Mouse (Mus musculus): ENCODE measurements at regions not wholly inside any gene's neighbourhood (a gene's known extent, or its start where the extent isn't known, plus 50 kb on each side); places are given as distances from the start of the nearest gene placed in this dataset.

- Histone ChIP-seq H3K4me3 (ENCODE audit: insufficient read depth, low read depth, low read length) (no peak overlapping the region), H3K27ac (ENCODE audit: insufficient read depth, low read depth, low read length) (no peak overlapping the region), H3K4me1 (ENCODE audit: control insufficient read depth, insufficient read depth, low read length) (no peaks in the 10 kb centered on the region), H3K27me3 (replicated peaks; ENCODE audit: control insufficient read depth, insufficient read depth, low read length) (no peaks in the 10 kb centered on the region), H3K36me3 (ENCODE audit: control insufficient read depth, insufficient read depth, low read length) (no peaks in the 10 kb centered on the region)
- 56% methylated on average over 3 of the region's 3 CpGs for WGBS
- no peak for DNase-seq
- TF ChIP-seq CTCF (conservative IDR thresholded peaks at IDR 0.05; ENCODE audit: insufficient read depth, insufficient read length, low read depth, low read length) (no peak), POLR2A (IDR thresholded peaks at IDR 0.05; ENCODE audit: low read depth, low read length) (no peak)
These were observed 237.8 kb downstream of the Dok5 start for GRCm38 (mm10) chr2:170969430-170969829.

- no peaks in the 10 kb centered on the region for H3K27me3 ChIP-seq (replicated peaks; ENCODE audit: control insufficient read depth, insufficient read depth, low read length)
- no peaks in the 10 kb centered on the region for H3K4me1 ChIP-seq (ENCODE audit: control insufficient read depth, insufficient read depth, low read length)
- no peak for DNase-seq
- 78% methylated on average over 1 of the region's 1 CpGs for whole genome bisulfite sequencing
- no peak overlapping the region for H3K4me3 ChIP-seq (ENCODE audit: insufficient read depth, low read depth, low read length)
- no peaks in the 10 kb centered on the region for H3K36me3 ChIP-seq (ENCODE audit: control insufficient read depth, insufficient read depth, low read length)
- no peak overlapping the region for H3K27ac ChIP-seq (ENCODE audit: insufficient read depth, low read depth, low read length)
- TF ChIP-seq POLR2A (IDR thresholded peaks at IDR 0.05; ENCODE audit: low read depth, low read length) (no peak), CTCF (conservative IDR thresholded peaks at IDR 0.05; ENCODE audit: insufficient read depth, insufficient read length, low read depth, low read length) (no peak)
These were observed 253.8 kb downstream of the Dok5 start for GRCm38 (mm10) chr2:170985357-170985756.

GRCm38 (mm10) chr2:170998378-170998777 lies 266.8 kb downstream of the Dok5 start:
- Histone ChIP-seq H3K4me1 (ENCODE audit: control insufficient read depth, insufficient read depth, low read length) (no peaks in the 10 kb centered on the region), H3K36me3 (ENCODE audit: control insufficient read depth, insufficient read depth, low read length) (no peaks in the 10 kb centered on the region), H3K4me3 (ENCODE audit: insufficient read depth, low read depth, low read length) (no peak overlapping the region), H3K27me3 (replicated peaks; ENCODE audit: control insufficient read depth, insufficient read depth, low read length) (no peaks in the 10 kb centered on the region), H3K27ac (ENCODE audit: insufficient read depth, low read depth, low read length) (no peak overlapping the region)
- DNase-seq = no peak
- 91% methylated on average over 6 of the region's 6 CpGs for WGBS
- TF ChIP-seq CTCF (conservative IDR thresholded peaks at IDR 0.05; ENCODE audit: insufficient read depth, insufficient read length, low read depth, low read length) (no peak), POLR2A (IDR thresholded peaks at IDR 0.05; ENCODE audit: low read depth, low read length) (no peak)

GRCm38 (mm10) chr2:171000165-171000564 lies 268.6 kb downstream of the Dok5 start:
- no peak for TF ChIP-seq CTCF (conservative IDR thresholded peaks at IDR 0.05; ENCODE audit: insufficient read depth, insufficient read length, low read depth, low read length)
- no peak for TF ChIP-seq POLR2A (IDR thresholded peaks at IDR 0.05; ENCODE audit: low read depth, low read length)
- Histone ChIP-seq H3K27me3 (replicated peaks; ENCODE audit: control insufficient read depth, insufficient read depth, low read length) (no peaks in the 10 kb centered on the region), H3K36me3 (ENCODE audit: control insufficient read depth, insufficient read depth, low read length) (no peaks in the 10 kb centered on the region), H3K4me1 (ENCODE audit: control insufficient read depth, insufficient read depth, low read length) (no peaks in the 10 kb centered on the region), H3K27ac (ENCODE audit: insufficient read depth, low read depth, low read length) (no peak overlapping the region), H3K4me3 (ENCODE audit: insufficient read depth, low read depth, low read length) (no peak overlapping the region)
- WGBS = 78% methylated on average over 3 of the region's 3 CpGs
- no peak for DNase-seq

- Histone ChIP-seq H3K4me1 (ENCODE audit: control insufficient read depth, insufficient read depth, low read length) (no peaks in the 10 kb centered on the region), H3K36me3 (ENCODE audit: control insufficient read depth, insufficient read depth, low read length) (no peaks in the 10 kb centered on the region), H3K27me3 (replicated peaks; ENCODE audit: control insufficient read depth, insufficient read depth, low read length) (no peaks in the 10 kb centered on the region), H3K27ac (ENCODE audit: insufficient read depth, low read depth, low read length) (no peak overlapping the region), H3K4me3 (ENCODE audit: insufficient read depth, low read depth, low read length) (no peak overlapping the region)
- WGBS = 86% methylated on average over 8 of the region's 8 CpGs
- DNase-seq = no peak
- TF ChIP-seq CTCF (conservative IDR thresholded peaks at IDR 0.05; ENCODE audit: insufficient read depth, insufficient read length, low read depth, low read length) (no peak), POLR2A (IDR thresholded peaks at IDR 0.05; ENCODE audit: low read depth, low read length) (no peak)
These were observed 296.9 kb downstream of the Dok5 start for GRCm38 (mm10) chr2:171028481-171028880.

Measured in kidney, adult 2 months (tissue).